ENCODE assay signal across 8 mouse cellular contexts in genomic region chr5:33782345-33782998, GRCm38 (mm10). TPM values are rescaled to one million over a fixed set of nuclear protein-coding genes. Genes with fewer than 3 reads are reported as not detected.
DNase-seq lines count a peak whose midpoint lies in the region; ATAC-seq and TF ChIP-seq lines count a peak whose summit lies in the region.

Gene Letm1 (minus strand): TSS chr5:33782817.

- TF ChIP-seq CTCF in bone marrow macrophage, adult 2 months (IDR thresholded peaks at IDR 0.05; ENCODE audit: low read depth, low read length), result no peak
- no peak for TF ChIP-seq CTCF in embryonic fibroblast, embryonic 13.5 days (IDR thresholded peaks at IDR 0.05; ENCODE audit: borderline replicate concordance, insufficient read depth, low read length)

- H3K27ac ChIP-seq in bone marrow macrophage, adult 2 months (ENCODE audit: insufficient read depth, low read depth, low read length), result 0 out of 2 replicates have a peak within 1 kb of the TSS, but pooled peaks have one; percentile 5
- no peak within 1 kb of the TSS for H3K27ac ChIP-seq in embryonic fibroblast, embryonic 13.5 days (ENCODE audit: insufficient read depth, low read length)
- H3K27ac ChIP-seq in kidney, embryonic 14.5 days (ENCODE audit: low read depth, low read length), result peak within 1 kb of the TSS; percentile 44; the same call in 1 of the 2 replicates
- H3K27ac ChIP-seq in limb, embryonic 15.5 days, result peak within 1 kb of the TSS; percentile 81

- peaks cover 14% of the 10 kb centered on the region for H3K4me1 ChIP-seq in bone marrow macrophage, adult 2 months (ENCODE audit: control insufficient read depth, insufficient read depth, low read length)
- no peaks in the 10 kb centered on the region; the same call in none of the 2 replicates for H3K4me1 ChIP-seq in embryonic fibroblast, embryonic 13.5 days (ENCODE audit: control insufficient read depth, insufficient read depth, low read length)
- peaks cover 6% of the 10 kb centered on the region for H3K4me1 ChIP-seq in kidney, embryonic 14.5 days (ENCODE audit: control insufficient read depth, insufficient read depth, low read length)
- H3K4me1 ChIP-seq in limb, embryonic 15.5 days, result peaks cover 19% of the 10 kb centered on the region

- under 1% methylated on average over 65 of the region's 65 CpGs for WGBS in kidney, embryonic 14.5 days
- WGBS in limb, embryonic 15.5 days, result under 1% methylated on average over 65 of the region's 65 CpGs

- no peak for TF ChIP-seq POLR2A in bone marrow macrophage, adult 2 months (IDR thresholded peaks at IDR 0.05; ENCODE audit: borderline replicate concordance, low read depth, low read length)
- TF ChIP-seq POLR2A in embryonic fibroblast, embryonic 13.5 days (IDR thresholded peaks at IDR 0.05; ENCODE audit: low read depth, low read length), result peak; percentile 83

- ATAC-seq in kidney, embryonic 14.5 days (ENCODE audit: low FRiP score, low TSS enrichment), result peak; percentile 100
- ATAC-seq in limb, embryonic 15.5 days (ENCODE audit: insufficient number of reproducible peaks, low FRiP score, low TSS enrichment, low read depth), result peak; percentile 99

- DNase-seq in A20 (ENCODE audit: low read depth, low spot score), result peak; percentile 96
- peak; percentile 93 to 95 for DNase-seq in heart, adult 9 months (ENCODE audit: low spot score in 2 of 2)
- DNase-seq in monocyte, adult 2 months (ENCODE audit: low read depth in 1 of 2, low spot score in 2 of 2), result peak; percentile 81 to 86
- DNase-seq in spleen, postnatal 36 days (ENCODE audit: low spot score in 2 of 2), result peak; percentile 97

- peak within 1 kb of the TSS; percentile 78 for H3K9ac ChIP-seq in kidney, embryonic 14.5 days (ENCODE audit: low read depth, low read length)
- H3K9ac ChIP-seq in limb, embryonic 15.5 days, result peak within 1 kb of the TSS; percentile 86

- no peaks in the 10 kb centered on the region for H3K9me3 ChIP-seq in kidney, embryonic 14.5 days (ENCODE audit: control insufficient read depth, low read length)
- no peaks in the 10 kb centered on the region for H3K9me3 ChIP-seq in limb, embryonic 15.5 days

- H3K36me3 ChIP-seq in kidney, embryonic 14.5 days (ENCODE audit: control insufficient read depth, insufficient read depth, low read length), result peaks cover 5% of the 10 kb centered on the region
- peaks cover 5% of the 10 kb centered on the region; the same call in 1 of the 2 replicates for H3K36me3 ChIP-seq in limb, embryonic 15.5 days

- peak within 1 kb of the TSS; percentile 77 for H3K4me2 ChIP-seq in kidney, embryonic 14.5 days (replicated peaks; ENCODE audit: low read depth, low read length)
- H3K4me2 ChIP-seq in limb, embryonic 15.5 days, result peak within 1 kb of the TSS; percentile 88

- peak within 1 kb of the TSS; percentile 78 for H3K4me3 ChIP-seq in bone marrow macrophage, adult 2 months (ENCODE audit: insufficient read depth, low read length)
- peak within 1 kb of the TSS; percentile 81 for H3K4me3 ChIP-seq in embryonic fibroblast, embryonic 13.5 days (ENCODE audit: insufficient read depth, low read length)
- peak within 1 kb of the TSS; percentile 82 for H3K4me3 ChIP-seq in kidney, embryonic 14.5 days (ENCODE audit: low read length)
- peak within 1 kb of the TSS; percentile 88 for H3K4me3 ChIP-seq in limb, embryonic 15.5 days

- H3K27me3 ChIP-seq in kidney, embryonic 14.5 days (ENCODE audit: control insufficient read depth, insufficient read depth, low read length), result no peaks in the 10 kb centered on the region
- H3K27me3 ChIP-seq in limb, embryonic 15.5 days, result no peaks in the 10 kb centered on the region

RNA-seq across cellular contexts. Expression of gene Letm1, which starts in this region (rescaled TPM):
- 23.4 and 26.9 TPM in 2 replicates for polyA plus RNA-seq in bone marrow macrophage, adult 2 months (2012; ENCODE audit: insufficient read depth, insufficient read length, missing spikeins)
- polyA plus RNA-seq in embryonic fibroblast, embryonic 13.5 days (2011; ENCODE audit: insufficient read length, low read depth, missing spikeins), result 27.0 and 27.2 TPM in 2 replicates
- 30.2 and 51.1 TPM in 2 replicates for polyA plus RNA-seq in kidney, embryonic 14.5 days (2014; fragmentation: Nextera tagmentation; extraction: Ambion mirVana)
- polyA plus RNA-seq in limb, embryonic 15.5 days (2015; fragmentation: Nextera tagmentation; extraction: Ambion mirVana), result 40.8 and 41.7 TPM in 2 replicates
